Mouse (Mus musculus) heart, postnatal 0 days (tissue): ENCODE results near the gene Slc22a23. TPM values are rescaled to one million over a fixed set of nuclear protein-coding genes. Genes with fewer than 3 reads are reported as not detected.

Experiments
- ATAC-seq: fragments of 200-750 bp; cut with Nextera tagmentation; 2 replicates; pipeline ENCODE4 v1.8.0; 2017; ENCODE audit warnings: low read depth, moderate number of reproducible peaks, moderate library complexity; ENCODE audit not compliant: insufficient read depth
- DNase-seq: peaks from one replicate; pipeline ENCODE4 v3.0.0-alpha.2; 2016; ENCODE audit warnings: low spot score
- H3K27ac ChIP-seq: fragments of 300-500 bp; sonication (generic); 2 replicates; pipeline ENCODE4 v1.5.1; 2014; ENCODE audit warnings: low read depth, mild to moderate bottlenecking
- H3K27me3 ChIP-seq: fragments of 300-500 bp; sonication (generic); 2 replicates; pipeline ENCODE4 v1.6.1; 2014; ENCODE audit warnings: low read length, mixed read lengths; ENCODE audit not compliant: control insufficient read depth, insufficient read depth
- H3K36me3 ChIP-seq: fragments of 300-500 bp; sonication (generic); replicated peaks from 2 replicates; pipeline ENCODE4 v1.6.1; 2014; ENCODE audit warnings: low read length, mixed read lengths; ENCODE audit not compliant: control insufficient read depth, insufficient read depth
- H3K4me1 ChIP-seq: fragments of 300-500 bp; sonication (generic); 2 replicates; pipeline ENCODE4 v1.6.1; 2014; ENCODE audit warnings: antibody characterized with exemption; ENCODE audit not compliant: control insufficient read depth, insufficient read depth
- H3K4me2 ChIP-seq: fragments of 300-500 bp; sonication (generic); 2 replicates; pipeline ENCODE4 v1.6.1; 2014; ENCODE audit warnings: low read depth, mild to moderate bottlenecking, low read length, moderate library complexity
- H3K4me3 ChIP-seq: fragments of 300-500 bp; sonication (generic); 2 replicates; pipeline ENCODE4 v1.5.1; 2014; ENCODE audit warnings: low read depth, low read length
- H3K9ac ChIP-seq: fragments of 300-500 bp; sonication (generic); replicated peaks from 2 replicates; pipeline ENCODE4 v1.6.1; 2014; ENCODE audit warnings: low read depth, low read length, mixed read lengths
- H3K9me3 ChIP-seq: fragments of 300-500 bp; sonication (generic); replicated peaks from 2 replicates; pipeline ENCODE4 v1.6.1; 2016; ENCODE audit warnings: low read length; ENCODE audit not compliant: control insufficient read depth
- CTCF ChIP-seq: IDR thresholded peaks from 2 replicates; pipeline ENCODE4 v1.5.1; 2016; ENCODE audit warnings: antibody characterized with exemption, control low read depth, low read depth
- EP300 ChIP-seq: IDR thresholded peaks from 2 replicates; pipeline ENCODE4 v1.6.1; 2016; ENCODE audit warnings: antibody characterized with exemption, low read depth
- WGBS: fragments of 180-500 bp; shearing (Covaris S2); extraction: QIAGEN DNeasy Blood & Tissue Kit; methylation state at CpG from one replicate; pipeline ENCODE4 v1.1.7; 2014; 5-methylcytosine and 5-hydroxymethylcytosine counted together
- polyA plus RNA-seq: library from polyadenylated mRNA; unstranded; fragments of >200 nt; fragmentation: Nextera tagmentation; extraction: Ambion mirVana; gene quantifications from 2 replicates; pipeline ENCODE4 v1.2.1, GENCODE M21; 2015
- total RNA-seq: library from RNA; depleted of rRNA; stranded (reverse); fragments of >200 nt; gene quantifications from 2 replicates; pipeline ENCODE4 v1.2.3, GENCODE M21; 2014; ENCODE audit warnings: low replicate concordance

Gene Slc22a23
- total and polyA plus RNA-seq, 2 experiments from 2014 or later = 1.4 to 13.9 TPM

DNA sequence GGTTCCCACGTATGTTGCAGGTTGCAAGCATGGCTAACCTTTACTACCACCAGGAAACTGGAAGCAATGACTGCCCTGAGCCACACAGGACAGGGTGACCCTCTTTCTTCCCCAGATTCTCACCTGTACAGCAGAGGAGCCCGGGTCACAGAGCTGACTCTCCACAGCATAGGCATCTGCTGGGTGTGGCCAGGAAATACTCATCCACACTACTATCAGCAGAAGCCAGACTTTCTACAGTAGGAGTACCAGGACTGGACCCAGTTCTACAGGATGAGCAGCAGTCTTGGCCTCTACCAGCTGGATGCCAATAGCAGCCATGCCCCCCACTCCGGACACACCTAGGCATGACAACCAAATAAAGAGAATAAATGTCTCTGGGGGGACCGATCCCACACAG, 15.4 kb downstream of the Slc22a23 start:
- no peaks in the 10 kb centered on the region for H3K36me3 ChIP-seq
- WGBS = 79% methylated on average over 4 of the region's 4 CpGs
- no peaks in the 10 kb centered on the region for H3K27me3 ChIP-seq
- ATAC-seq (no peak), DNase-seq (no peak)
- no peak for TF ChIP-seq EP300
- no peak for TF ChIP-seq CTCF
- H3K4me1 ChIP-seq = no peaks in the 10 kb centered on the region
- H3K9me3 ChIP-seq = no peaks in the 10 kb centered on the region
- no peak overlapping the region for H3K4me3 ChIP-seq
- H3K27ac ChIP-seq = no peak overlapping the region
- no peak overlapping the region for H3K9ac ChIP-seq
- H3K4me2 ChIP-seq = no peak overlapping the region

DNA sequence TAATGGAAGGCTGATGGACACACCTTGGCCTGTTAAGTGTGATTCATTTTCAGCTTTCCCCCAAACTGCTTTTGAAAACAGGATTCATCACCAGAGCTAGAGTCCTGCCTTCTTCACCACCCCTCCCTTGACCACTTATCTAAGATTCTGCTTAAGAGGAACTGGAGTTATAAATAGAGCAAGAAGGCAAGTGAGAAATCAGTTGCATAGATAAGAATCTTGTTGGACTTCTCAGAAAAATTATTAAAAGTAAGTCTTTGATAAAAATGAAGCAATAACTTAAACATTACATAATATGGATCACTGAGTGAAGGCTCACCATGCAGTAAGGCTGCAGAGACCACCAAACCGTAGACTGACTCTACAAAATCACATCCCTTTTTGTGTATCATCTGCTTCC, 18.0 kb downstream of the Slc22a23 start:
- 96% methylated on average over 1 of the region's 1 CpGs for WGBS
- H3K9ac ChIP-seq = no peak overlapping the region
- H3K4me3 ChIP-seq = no peak overlapping the region
- H3K27me3 ChIP-seq = no peaks in the 10 kb centered on the region
- no peaks in the 10 kb centered on the region for H3K9me3 ChIP-seq
- no peak for DNase-seq
- no peaks in the 10 kb centered on the region for H3K36me3 ChIP-seq
- TF ChIP-seq EP300 (no peak), CTCF (no peak)
- H3K4me1 ChIP-seq = no peaks in the 10 kb centered on the region
- no peak for ATAC-seq
- no peak overlapping the region for H3K27ac ChIP-seq
- no peak overlapping the region for H3K4me2 ChIP-seq

DNA sequence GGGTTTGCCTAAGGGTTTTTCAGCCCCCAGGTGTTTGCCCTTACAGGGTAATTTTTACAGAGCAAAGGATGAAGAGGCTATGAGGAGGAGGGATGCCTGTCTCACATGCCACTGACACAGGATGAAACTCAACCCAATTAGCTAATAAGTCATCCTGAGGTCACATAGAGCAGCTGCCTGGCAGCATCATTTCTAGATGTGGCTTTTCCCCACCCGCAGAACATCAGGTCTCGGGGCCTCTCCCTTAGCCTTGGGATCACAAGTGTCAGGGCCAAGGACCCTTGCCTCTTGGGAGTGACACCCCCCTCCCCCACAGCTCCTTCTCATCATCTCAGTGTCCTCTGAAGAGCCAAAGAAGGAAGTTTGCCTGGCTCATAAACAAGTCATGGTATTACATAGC, 21.6 kb downstream of the Slc22a23 start:
- WGBS = 81% methylated on average over 2 of the region's 2 CpGs

DNA sequence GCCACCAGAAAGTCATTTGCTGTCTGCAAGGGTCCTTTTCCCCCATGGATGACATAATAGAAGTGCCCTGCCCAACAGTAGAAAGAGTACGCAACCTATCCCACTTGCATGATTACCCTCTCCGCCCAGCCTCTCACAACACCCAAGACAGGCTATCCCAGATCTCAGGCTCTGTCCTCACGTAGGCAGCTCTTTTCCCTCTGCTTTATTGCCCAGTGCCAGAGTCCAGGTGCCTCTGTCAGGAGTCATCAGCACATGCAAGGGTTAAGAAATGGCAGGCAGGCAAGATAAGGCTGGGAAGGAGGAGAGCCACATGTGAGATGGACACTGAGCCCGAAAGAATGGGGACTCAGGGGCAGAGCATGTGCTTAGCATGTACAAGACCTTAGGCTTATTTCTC, 24.5 kb downstream of the Slc22a23 start:
- TF ChIP-seq CTCF (no peak), EP300 (no peak)
- no peaks in the 10 kb centered on the region for H3K27me3 ChIP-seq
- 76% methylated on average over 4 of the region's 4 CpGs for WGBS

More for the DNA sequence above, 21.6 kb downstream of the Slc22a23 start:
- Histone ChIP-seq H3K4me3 (no peak overlapping the region), H3K9me3 (no peaks in the 10 kb centered on the region), H3K9ac (no peak overlapping the region), H3K36me3 (no peaks in the 10 kb centered on the region), H3K4me2 (no peak overlapping the region), H3K27me3 (no peaks in the 10 kb centered on the region), H3K4me1 (no peaks in the 10 kb centered on the region), H3K27ac (no peak overlapping the region)
- ATAC-seq = no peak
- TF ChIP-seq EP300 = no peak
- no peak for DNase-seq

DNA sequence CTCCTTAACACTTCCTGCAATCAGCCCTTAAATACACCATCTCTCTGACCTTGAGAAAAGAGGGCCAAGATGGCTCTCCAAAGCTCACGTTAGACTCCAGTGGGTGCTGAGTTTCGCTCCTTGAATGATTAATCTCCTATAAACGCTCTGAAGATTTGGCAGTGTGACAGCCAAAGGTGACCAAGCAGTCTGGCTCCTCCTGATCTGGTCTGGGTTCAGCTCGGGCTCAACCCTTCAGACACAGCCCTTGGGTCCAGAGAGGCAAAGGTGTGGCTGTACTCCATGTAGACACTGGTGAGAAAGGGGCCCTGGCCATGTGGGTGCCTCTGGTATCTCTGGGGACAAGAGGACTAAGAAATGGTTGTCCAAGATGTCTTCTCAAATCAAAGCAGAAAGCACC, 27.9 kb downstream of the Slc22a23 start:
- H3K9ac ChIP-seq = no peak overlapping the region
- ATAC-seq = no peak
- H3K4me2 ChIP-seq = no peak overlapping the region
- no peak overlapping the region for H3K27ac ChIP-seq
- no peaks in the 10 kb centered on the region for H3K27me3 ChIP-seq
- H3K4me1 ChIP-seq = no peaks in the 10 kb centered on the region
- no peak for DNase-seq
- no peak overlapping the region for H3K4me3 ChIP-seq
- H3K9me3 ChIP-seq = no peaks in the 10 kb centered on the region
- TF ChIP-seq CTCF = no peak
- TF ChIP-seq EP300 = no peak
- 61% methylated on average over 4 of the region's 4 CpGs for WGBS
- no peaks in the 10 kb centered on the region for H3K36me3 ChIP-seq

More for the DNA sequence above, 24.5 kb downstream of the Slc22a23 start:
- DNase-seq = no peak
- no peaks in the 10 kb centered on the region for H3K36me3 ChIP-seq
- no peak overlapping the region for H3K4me2 ChIP-seq
- no peak for ATAC-seq
- H3K4me1 ChIP-seq = no peaks in the 10 kb centered on the region
- H3K4me3 ChIP-seq = no peak overlapping the region
- H3K9ac ChIP-seq = no peak overlapping the region
- H3K9me3 ChIP-seq = no peaks in the 10 kb centered on the region
- H3K27ac ChIP-seq = no peak overlapping the region

DNA sequence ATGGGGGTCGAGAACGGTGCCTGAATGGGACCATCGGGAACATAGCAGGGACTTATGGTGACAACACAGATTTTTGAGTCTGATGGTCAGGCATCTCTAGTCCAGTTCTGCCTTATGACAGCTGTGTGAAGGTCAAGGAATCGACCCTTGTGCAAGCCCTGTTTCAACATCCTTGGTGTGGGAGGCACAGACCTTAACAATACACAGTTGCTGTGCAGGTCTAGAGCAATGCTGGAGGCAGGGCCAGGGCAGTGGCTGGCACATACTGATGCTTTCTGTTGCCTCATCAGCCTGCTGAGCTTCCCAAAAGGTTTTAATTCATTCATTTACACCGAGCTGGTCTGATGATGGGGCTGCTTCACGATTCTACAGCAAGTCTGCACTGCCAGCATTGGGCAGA, 28.5 kb downstream of the Slc22a23 start:
- H3K4me2 ChIP-seq = no peak overlapping the region
- H3K27ac ChIP-seq = no peak overlapping the region
- no peak for TF ChIP-seq EP300
- TF ChIP-seq CTCF = no peak
- no peak overlapping the region for H3K4me3 ChIP-seq
- no peaks in the 10 kb centered on the region for H3K4me1 ChIP-seq
- no peaks in the 10 kb centered on the region for H3K9me3 ChIP-seq
- no peak for DNase-seq
- H3K9ac ChIP-seq = no peak overlapping the region
- no peaks in the 10 kb centered on the region for H3K36me3 ChIP-seq
- 72% methylated on average over 6 of the region's 6 CpGs for WGBS
- no peaks in the 10 kb centered on the region for H3K27me3 ChIP-seq
- no peak for ATAC-seq
